Mouse (Mus musculus): ENCODE data around the gene Sox5. TPM values are rescaled to one million over a fixed set of nuclear protein-coding genes. Genes with fewer than 3 reads are reported as not detected.

Gene Sox5
- polyA plus RNA-seq, 1 experiment from 2014 or later = 23.4 TPM

GRCm38 (mm10) chr6:144389333-144390054 is 392.3 kb downstream of the Sox5 start:
- WGBS = 53% methylated on average over 14 of the region's 14 CpGs

DNA sequence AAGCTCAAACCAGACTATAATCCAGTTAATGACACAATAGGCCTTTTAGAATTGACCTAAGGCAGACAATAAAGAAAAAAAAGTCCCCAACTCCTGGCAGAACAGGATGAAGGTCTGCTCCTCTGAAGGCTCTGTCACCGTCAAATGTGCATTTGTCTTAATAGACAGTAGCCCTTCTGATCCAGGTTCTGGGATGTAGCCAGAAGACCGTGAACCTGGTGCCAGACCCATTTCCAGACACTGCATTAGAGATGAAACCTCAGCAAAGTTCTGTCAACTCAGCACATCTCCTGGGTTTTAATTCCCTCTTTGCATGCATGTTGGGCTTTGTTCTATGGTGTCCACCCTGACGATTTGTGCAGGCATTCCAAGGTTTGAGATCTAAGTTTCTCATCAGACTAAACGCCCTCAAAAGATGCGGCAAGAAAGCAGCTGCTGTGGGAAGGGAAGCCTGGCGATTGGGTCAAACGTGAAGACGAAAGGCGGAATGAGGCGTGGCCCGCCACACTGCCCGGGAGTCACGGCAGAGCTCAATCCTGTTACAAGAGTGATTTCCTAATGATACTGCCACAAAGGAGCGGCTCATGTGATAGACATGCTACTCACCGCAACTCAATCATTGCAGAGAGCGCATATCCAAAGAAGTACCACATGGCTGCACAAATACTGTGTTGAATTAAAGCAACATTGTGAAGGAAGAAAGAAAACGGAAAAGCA is 394.1 kb downstream of the Sox5 start:
- no peak overlapping the region for H3K4me2 ChIP-seq (ENCODE audit: low read depth, low read length)
- DNase-seq (ENCODE audit: low spot score) (no peak), ATAC-seq (replicated peaks; ENCODE audit: insufficient number of reproducible peaks, low FRiP score, low TSS enrichment, low read depth) (no peak)
- H3K4me3 ChIP-seq (ENCODE audit: low read depth, low read length) = no peak overlapping the region
- no peaks in the 10 kb centered on the region for H3K27me3 ChIP-seq (ENCODE audit: control insufficient read depth, insufficient read depth, low read length)
- WGBS = 80% methylated on average over 17 of the region's 17 CpGs
- H3K9ac ChIP-seq (replicated peaks; ENCODE audit: low read length) = no peak overlapping the region
- no peaks in the 10 kb centered on the region for H3K4me1 ChIP-seq (ENCODE audit: control insufficient read depth, insufficient read depth, low read length)
- H3K9me3 ChIP-seq (replicated peaks; ENCODE audit: control insufficient read depth, low read length) = no peaks in the 10 kb centered on the region
- no peaks in the 10 kb centered on the region for H3K36me3 ChIP-seq (replicated peaks; ENCODE audit: control insufficient read depth, insufficient read depth, low read depth, low read length)
- H3K27ac ChIP-seq (replicated peaks; ENCODE audit: low read depth, low read length) = no peak overlapping the region

More at GRCm38 (mm10) chr6:144389333-144390054, 392.3 kb downstream of the Sox5 start:
- Histone ChIP-seq H3K27ac (replicated peaks; ENCODE audit: low read depth, low read length) (no peak overlapping the region), H3K36me3 (replicated peaks; ENCODE audit: control insufficient read depth, insufficient read depth, low read depth, low read length) (no peaks in the 10 kb centered on the region), H3K9ac (replicated peaks; ENCODE audit: low read length) (no peak overlapping the region), H3K9me3 (replicated peaks; ENCODE audit: control insufficient read depth, low read length) (no peaks in the 10 kb centered on the region), H3K4me1 (ENCODE audit: control insufficient read depth, insufficient read depth, low read length) (no peaks in the 10 kb centered on the region), H3K27me3 (ENCODE audit: control insufficient read depth, insufficient read depth, low read length) (no peaks in the 10 kb centered on the region), H3K4me2 (ENCODE audit: low read depth, low read length) (no peak overlapping the region), H3K4me3 (ENCODE audit: low read depth, low read length) (no peak overlapping the region)
- DNase-seq (ENCODE audit: low spot score) (peak; percentile 26), ATAC-seq (replicated peaks; ENCODE audit: insufficient number of reproducible peaks, low FRiP score, low TSS enrichment, low read depth) (no peak)

GRCm38 (mm10) chr6:144380641-144381040 is 401.1 kb downstream of the Sox5 start:
- no peak overlapping the region for H3K27ac ChIP-seq (replicated peaks; ENCODE audit: low read depth, low read length)
- no peak overlapping the region for H3K4me2 ChIP-seq (ENCODE audit: low read depth, low read length)
- H3K36me3 ChIP-seq (replicated peaks; ENCODE audit: control insufficient read depth, insufficient read depth, low read depth, low read length) = no peaks in the 10 kb centered on the region
- WGBS = 61% methylated on average over 6 of the region's 6 CpGs
- H3K9me3 ChIP-seq (replicated peaks; ENCODE audit: control insufficient read depth, low read length) = no peaks in the 10 kb centered on the region
- no peaks in the 10 kb centered on the region for H3K4me1 ChIP-seq (ENCODE audit: control insufficient read depth, insufficient read depth, low read length)
- H3K27me3 ChIP-seq (ENCODE audit: control insufficient read depth, insufficient read depth, low read length) = no peaks in the 10 kb centered on the region
- no peak overlapping the region for H3K9ac ChIP-seq (replicated peaks; ENCODE audit: low read length)
- no peak overlapping the region for H3K4me3 ChIP-seq (ENCODE audit: low read depth, low read length)
- DNase-seq (ENCODE audit: low spot score) (no peak), ATAC-seq (replicated peaks; ENCODE audit: insufficient number of reproducible peaks, low FRiP score, low TSS enrichment, low read depth) (no peak)

GRCm38 (mm10) chr6:144380171-144380570 is 401.6 kb downstream of the Sox5 start:
- Histone ChIP-seq H3K4me3 (ENCODE audit: low read depth, low read length) (no peak overlapping the region), H3K27ac (replicated peaks; ENCODE audit: low read depth, low read length) (no peak overlapping the region), H3K27me3 (ENCODE audit: control insufficient read depth, insufficient read depth, low read length) (no peaks in the 10 kb centered on the region), H3K9me3 (replicated peaks; ENCODE audit: control insufficient read depth, low read length) (no peaks in the 10 kb centered on the region), H3K4me2 (ENCODE audit: low read depth, low read length) (no peak overlapping the region), H3K9ac (replicated peaks; ENCODE audit: low read length) (no peak overlapping the region), H3K4me1 (ENCODE audit: control insufficient read depth, insufficient read depth, low read length) (no peaks in the 10 kb centered on the region), H3K36me3 (replicated peaks; ENCODE audit: control insufficient read depth, insufficient read depth, low read depth, low read length) (no peaks in the 10 kb centered on the region)
- WGBS = 77% methylated on average over 15 of the region's 15 CpGs
- DNase-seq (ENCODE audit: low spot score) (no peak), ATAC-seq (replicated peaks; ENCODE audit: insufficient number of reproducible peaks, low FRiP score, low TSS enrichment, low read depth) (no peak)

DNA sequence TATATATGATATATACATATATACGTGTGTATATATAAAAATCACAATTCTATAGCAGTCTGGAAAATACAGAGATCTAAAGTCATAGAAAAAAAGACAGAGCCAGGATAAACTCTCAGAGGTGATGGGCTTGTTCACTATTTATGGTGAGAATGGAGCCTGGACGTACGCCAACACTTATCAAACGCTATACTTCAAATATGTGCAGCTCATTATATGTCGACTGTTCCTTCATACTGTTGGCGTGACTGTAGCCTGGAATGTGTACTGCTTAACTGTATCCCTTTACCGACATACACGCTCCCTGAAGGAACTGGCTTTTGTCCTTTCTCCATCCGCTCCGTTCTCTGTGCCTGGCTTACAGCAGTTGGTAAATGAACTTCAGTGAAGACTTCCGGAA is 407.0 kb downstream of the Sox5 start:
- H3K27ac ChIP-seq (replicated peaks; ENCODE audit: low read depth, low read length) = no peak overlapping the region
- H3K27me3 ChIP-seq (ENCODE audit: control insufficient read depth, insufficient read depth, low read length) = no peaks in the 10 kb centered on the region
- ATAC-seq (replicated peaks; ENCODE audit: insufficient number of reproducible peaks, low FRiP score, low TSS enrichment, low read depth) (no peak), DNase-seq (ENCODE audit: low spot score) (no peak)
- WGBS = 94% methylated on average over 11 of the region's 11 CpGs
- no peak overlapping the region for H3K4me3 ChIP-seq (ENCODE audit: low read depth, low read length)
- no peaks in the 10 kb centered on the region for H3K36me3 ChIP-seq (replicated peaks; ENCODE audit: control insufficient read depth, insufficient read depth, low read depth, low read length)
- H3K9me3 ChIP-seq (replicated peaks; ENCODE audit: control insufficient read depth, low read length) = no peaks in the 10 kb centered on the region
- H3K9ac ChIP-seq (replicated peaks; ENCODE audit: low read length) = no peak overlapping the region
- H3K4me2 ChIP-seq (ENCODE audit: low read depth, low read length) = no peak overlapping the region
- no peaks in the 10 kb centered on the region for H3K4me1 ChIP-seq (ENCODE audit: control insufficient read depth, insufficient read depth, low read length)

GRCm38 (mm10) chr6:144370699-144371098 is 411.1 kb downstream of the Sox5 start:
- ATAC-seq (replicated peaks; ENCODE audit: insufficient number of reproducible peaks, low FRiP score, low TSS enrichment, low read depth) (no peak), DNase-seq (ENCODE audit: low spot score) (no peak)
- Histone ChIP-seq H3K4me2 (ENCODE audit: low read depth, low read length) (no peak overlapping the region), H3K9me3 (replicated peaks; ENCODE audit: control insufficient read depth, low read length) (no peaks in the 10 kb centered on the region), H3K9ac (replicated peaks; ENCODE audit: low read length) (no peak overlapping the region), H3K36me3 (replicated peaks; ENCODE audit: control insufficient read depth, insufficient read depth, low read depth, low read length) (no peaks in the 10 kb centered on the region), H3K27ac (replicated peaks; ENCODE audit: low read depth, low read length) (no peak overlapping the region), H3K4me3 (ENCODE audit: low read depth, low read length) (no peak overlapping the region), H3K4me1 (ENCODE audit: control insufficient read depth, insufficient read depth, low read length) (no peaks in the 10 kb centered on the region), H3K27me3 (ENCODE audit: control insufficient read depth, insufficient read depth, low read length) (no peaks in the 10 kb centered on the region)
- WGBS = 51% methylated on average over 10 of the region's 10 CpGs

- no peak for ATAC-seq (replicated peaks; ENCODE audit: insufficient number of reproducible peaks, low FRiP score, low TSS enrichment, low read depth)
- H3K9me3 ChIP-seq (replicated peaks; ENCODE audit: control insufficient read depth, low read length) = no peaks in the 10 kb centered on the region
- no peak overlapping the region for H3K4me2 ChIP-seq (ENCODE audit: low read depth, low read length)
- H3K4me1 ChIP-seq (ENCODE audit: control insufficient read depth, insufficient read depth, low read length) = no peaks in the 10 kb centered on the region
- no peak overlapping the region for H3K9ac ChIP-seq (replicated peaks; ENCODE audit: low read length)
- no peaks in the 10 kb centered on the region for H3K27me3 ChIP-seq (ENCODE audit: control insufficient read depth, insufficient read depth, low read length)
- no peaks in the 10 kb centered on the region for H3K36me3 ChIP-seq (replicated peaks; ENCODE audit: control insufficient read depth, insufficient read depth, low read depth, low read length)
- WGBS = 91% methylated on average over 11 of the region's 11 CpGs
- no peak overlapping the region for H3K27ac ChIP-seq (replicated peaks; ENCODE audit: low read depth, low read length)
- no peak for DNase-seq (ENCODE audit: low spot score)
- no peak overlapping the region for H3K4me3 ChIP-seq (ENCODE audit: low read depth, low read length)
Observed at GRCm38 (mm10) chr6:144367626-144368077, 414.1 kb downstream of the Sox5 start.
